Mouse (Mus musculus) erythroblast, adult 5-6 weeks (primary cell): ENCODE measurements around the gene Btla. TPM values are rescaled to one million over a fixed set of nuclear protein-coding genes. Genes with fewer than 3 reads are reported as not detected.

ENCODE experiments used
- ATAC-seq: replicated peaks from 2 replicates; pipeline ENCODE4 v1.8.0; 2016; ENCODE audit warnings: moderate number of reproducible peaks, mild to moderate bottlenecking, moderate TSS enrichment, inconsistent platforms; ENCODE audit not compliant: poor library complexity, low FRiP score, severe bottlenecking
- total RNA-seq, 2 experiments: library from RNA; stranded (forward) in 1 of 2; stranded (reverse) in 1 of 2; fragments of 150-400 nt in 1 of 2; fragments of 200-764, 138-1000 nt in 1 of 2; gene quantifications; 2 replicates each; pipeline versions ENCODE4 v1.2.3 to v1.2.4; 2015 to 2017; ENCODE audit warnings: low replicate concordance in 2 of 2

Btla gene
- total RNA-seq (2015; ENCODE audit: low replicate concordance) (3.8 and 9.4 TPM in 2 replicates), total RNA-seq (2017; ENCODE audit: low replicate concordance) (2.0 and 3.2 TPM in 2 replicates)

DNA sequence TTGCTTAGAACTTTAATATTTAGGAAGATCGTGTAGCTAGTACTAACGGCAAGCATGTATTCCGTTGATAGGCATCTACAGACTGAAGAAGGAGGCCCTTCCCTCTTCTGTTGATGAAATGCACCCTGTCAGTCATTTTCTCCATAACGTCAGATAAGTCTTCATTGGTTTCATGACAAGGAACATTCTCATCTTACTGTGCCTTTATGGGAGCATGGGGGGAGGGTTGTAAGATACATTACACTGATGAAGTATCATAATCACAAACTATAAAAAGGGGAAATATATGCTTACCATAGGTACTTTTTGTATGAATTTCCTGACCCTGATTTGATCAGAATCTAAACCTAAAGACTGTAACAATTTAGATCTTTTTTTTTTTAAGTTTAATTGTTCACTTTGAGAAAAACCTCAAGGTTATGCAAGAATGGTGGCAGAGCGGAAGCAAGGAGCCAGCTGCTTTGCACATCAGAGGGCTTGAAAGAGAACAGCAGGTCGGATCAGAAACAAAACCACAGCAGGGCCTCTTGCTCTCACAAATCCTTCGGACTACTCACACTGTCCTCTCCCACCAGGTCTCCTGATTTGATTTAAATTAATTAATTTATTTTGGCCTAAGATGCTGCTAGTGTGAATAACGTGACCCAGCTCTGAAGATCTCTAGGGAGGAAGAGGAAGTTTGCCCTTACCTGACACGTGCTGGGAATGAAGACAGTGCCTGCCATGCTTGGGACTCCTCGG is at the start of gene Btla:
TSS of gene Btla (plus strand) at position 668 of the 741 bp plus-strand sequence.
- no peak for ATAC-seq

GRCm38 (mm10) chr16:45178552-45178951 is 45.6 kb upstream of the Btla start:
- no peak for ATAC-seq

DNA sequence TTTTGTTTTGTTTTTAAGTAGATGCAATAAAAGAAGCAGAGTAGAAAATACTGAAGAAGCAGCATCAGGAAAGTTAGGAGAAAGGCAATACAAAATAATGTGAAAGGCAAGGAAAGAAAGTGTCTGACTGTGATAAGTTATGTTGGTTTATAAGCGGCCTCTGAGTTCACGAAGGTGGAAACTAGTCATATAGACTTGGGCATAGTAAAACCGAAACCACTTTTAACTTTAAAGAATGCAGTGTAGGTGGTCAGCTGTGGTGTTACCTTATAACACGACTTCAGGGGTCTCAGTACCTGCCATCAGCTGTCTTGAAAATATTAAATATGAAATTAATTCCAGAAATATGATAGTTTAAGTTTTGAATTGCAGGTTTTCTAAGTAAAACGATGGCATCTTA is 42.3 kb upstream of the Btla start:
- no peak for ATAC-seq

GRCm38 (mm10) chr16:45192613-45193012 is 31.5 kb upstream of the Btla start:
- ATAC-seq = peak; percentile 79

DNA sequence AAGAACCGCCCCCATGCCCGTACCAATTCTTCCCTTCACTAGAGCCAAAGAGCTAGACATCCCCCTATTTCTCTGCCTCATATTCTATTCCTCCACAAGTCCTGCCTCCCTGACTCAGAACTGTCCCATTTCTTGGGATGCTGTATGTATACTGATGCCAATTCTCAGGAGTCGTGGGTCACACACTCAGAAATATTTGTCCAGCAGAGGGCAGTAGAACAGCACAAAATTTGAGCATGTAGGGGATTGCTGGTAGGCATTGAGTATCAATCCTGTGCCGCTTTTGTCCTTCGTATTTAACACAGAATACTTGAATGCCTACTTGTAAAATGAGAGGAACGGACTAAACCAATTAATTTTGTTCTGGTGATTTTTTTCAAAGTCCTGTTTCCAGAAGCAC is 27.3 kb upstream of the Btla start:
- no peak for ATAC-seq

GRCm38 (mm10) chr16:45201395-45201794 is 22.7 kb upstream of the Btla start:
- no peak for ATAC-seq

- ATAC-seq = no peak
Observed at GRCm38 (mm10) chr16:45204438-45204837, 19.7 kb upstream of the Btla start.

- no peak for ATAC-seq
Observed at GRCm38 (mm10) chr16:45204859-45205670, 19.1 kb upstream of the Btla start.

GRCm38 (mm10) chr16:45222016-45222415 is 2.1 kb upstream of the Btla start:
- ATAC-seq = no peak

DNA sequence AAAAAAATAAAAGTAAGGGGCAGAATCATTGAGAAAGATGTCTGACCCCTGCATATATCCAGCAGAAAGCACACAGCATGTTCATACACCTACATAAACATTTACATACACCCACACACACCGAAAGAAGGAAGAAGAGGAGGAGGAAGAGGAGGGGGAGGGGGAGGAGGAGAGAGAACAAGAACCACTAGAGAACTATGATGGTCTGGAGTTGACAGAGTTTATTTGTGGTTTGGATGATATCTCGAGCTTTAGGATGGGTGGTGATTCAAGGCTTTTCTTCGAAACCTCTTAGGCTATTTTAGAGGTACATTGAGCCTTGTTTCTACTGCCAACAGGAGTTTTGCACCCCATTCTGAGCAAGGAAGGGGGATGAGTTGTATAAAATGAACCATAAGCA is 1.3 kb upstream of the Btla start:
- no peak for ATAC-seq

- ATAC-seq = no peak
Observed at GRCm38 (mm10) chr16:45224431-45225008, 405 bp downstream of the Btla start.

DNA sequence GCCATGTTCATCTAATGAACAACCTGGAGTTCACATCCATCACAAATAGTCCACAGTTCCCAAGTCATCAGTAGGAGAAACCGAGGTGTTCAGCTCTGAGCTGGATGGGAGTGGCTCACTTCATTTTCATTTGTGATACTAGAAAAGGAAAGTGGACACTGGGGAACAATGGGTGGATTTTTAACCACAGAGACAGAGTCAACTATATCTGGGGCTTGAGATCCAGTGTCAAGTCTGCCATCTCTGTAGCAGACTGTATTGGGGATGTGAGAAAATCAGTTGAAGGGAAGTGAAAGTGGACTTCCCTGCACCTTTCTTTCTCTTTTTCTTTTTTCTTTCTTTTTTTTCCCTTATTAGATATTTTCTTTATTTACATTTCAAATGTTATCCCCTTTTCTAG is 2.9 kb downstream of the Btla start:
- ATAC-seq = no peak

- ATAC-seq = no peak
Observed at GRCm38 (mm10) chr16:45231296-45231695, 7.2 kb downstream of the Btla start.

DNA sequence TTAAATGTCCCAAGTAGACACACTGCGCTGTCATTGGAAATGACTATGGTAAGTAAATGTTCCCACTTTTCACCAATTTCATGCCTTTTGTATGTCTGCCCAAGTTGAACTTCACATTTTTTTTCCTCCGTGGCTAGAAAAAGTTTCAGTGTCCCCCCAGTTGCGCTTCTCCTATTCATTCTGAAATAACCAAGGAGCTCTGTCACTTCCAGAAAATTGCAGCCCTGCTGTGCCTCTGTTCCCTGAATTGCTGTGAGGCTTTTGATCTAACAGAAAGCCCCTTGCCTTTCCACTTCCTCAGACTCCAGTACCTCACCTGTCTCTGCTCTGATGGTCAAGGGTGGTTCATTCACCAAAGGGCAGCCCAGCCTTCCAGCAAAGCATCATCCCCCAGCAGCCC is 8.9 kb downstream of the Btla start:
- ATAC-seq = no peak

- ATAC-seq = no peak
Observed at GRCm38 (mm10) chr16:45242700-45243099, 18.6 kb downstream of the Btla start.

DNA sequence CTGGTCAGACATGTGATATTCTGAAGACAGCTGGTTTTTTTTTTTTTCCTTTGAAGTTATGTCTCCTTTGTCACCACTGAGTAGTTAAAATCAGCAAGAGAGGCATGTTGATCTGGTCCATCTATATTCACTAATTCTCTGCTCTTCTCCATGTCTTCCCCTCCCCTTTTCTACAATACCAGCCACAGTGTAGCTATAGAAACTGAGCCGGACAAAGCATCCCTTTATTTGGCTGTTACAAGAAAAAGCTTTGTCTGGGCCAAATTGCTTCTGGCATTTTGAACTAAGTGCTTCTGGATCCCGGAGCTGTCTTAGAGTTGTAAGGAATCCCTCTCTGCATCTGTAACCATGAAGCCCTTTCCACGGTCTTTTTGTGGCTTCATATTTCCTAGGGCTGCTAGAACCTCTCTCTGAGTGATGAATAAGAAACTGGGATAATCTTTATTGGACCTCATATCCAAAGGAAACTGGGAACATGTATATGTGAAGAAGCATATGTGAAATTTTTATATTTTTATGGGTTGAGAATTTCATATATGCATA is 20.9 kb downstream of the Btla start:
- no peak for ATAC-seq

GRCm38 (mm10) chr16:45249761-45250160 is 25.6 kb downstream of the Btla start:
- ATAC-seq = no peak

DNA sequence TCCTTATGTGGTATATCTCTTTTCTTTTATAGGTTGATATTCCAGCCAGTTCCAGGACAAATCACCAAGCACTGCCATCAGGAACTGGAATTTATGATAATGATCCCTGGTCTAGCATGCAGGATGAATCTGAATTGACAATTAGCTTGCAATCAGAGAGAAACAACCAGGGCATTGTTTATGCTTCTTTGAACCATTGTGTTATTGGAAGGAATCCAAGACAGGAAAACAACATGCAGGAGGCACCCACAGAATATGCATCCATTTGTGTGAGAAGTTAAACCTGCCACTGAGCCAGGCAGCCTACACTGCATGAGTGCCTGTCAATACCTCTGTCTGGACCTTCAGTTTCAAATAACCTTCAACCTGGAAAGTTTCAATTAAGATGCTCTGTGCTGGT is 26.2 kb downstream of the Btla start:
- no peak for ATAC-seq

DNA sequence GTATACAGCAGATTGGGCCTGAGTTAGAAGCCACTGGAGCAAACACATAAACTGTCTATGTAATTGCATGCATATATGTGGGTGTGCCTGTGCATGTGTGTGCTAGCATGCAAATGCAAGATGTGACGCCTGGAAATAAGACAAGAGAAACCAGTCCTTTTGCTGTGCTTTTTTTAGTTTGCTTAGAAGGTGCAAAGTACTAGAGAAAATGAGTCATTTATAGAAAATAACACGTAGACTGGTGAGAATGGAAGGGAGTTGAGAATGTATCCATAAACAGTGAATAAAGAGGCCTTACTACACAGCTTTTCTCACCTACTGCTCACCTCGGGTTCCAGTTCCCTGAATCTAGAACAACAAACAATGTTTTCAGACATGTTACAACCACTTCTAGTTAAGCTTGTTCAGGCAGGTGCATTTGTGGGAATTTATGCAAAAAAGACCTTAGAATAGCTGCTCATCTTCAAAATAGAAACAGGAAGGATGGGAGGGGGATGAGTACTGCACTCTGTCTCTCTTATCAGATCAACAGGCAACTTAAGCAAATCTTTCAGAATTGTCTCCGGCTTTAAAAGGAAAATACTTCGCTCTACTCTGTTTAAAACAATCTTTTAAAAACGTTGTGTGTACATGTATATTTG is 27.8 kb downstream of the Btla start:
- no peak for ATAC-seq
